Mouse (Mus musculus): Measurements from ENCODE around the gene Tspan18.
A peak's percentile ranks its signal among the peaks of the same experiment; 100 is the strongest.

Gene Tspan18

DNA sequence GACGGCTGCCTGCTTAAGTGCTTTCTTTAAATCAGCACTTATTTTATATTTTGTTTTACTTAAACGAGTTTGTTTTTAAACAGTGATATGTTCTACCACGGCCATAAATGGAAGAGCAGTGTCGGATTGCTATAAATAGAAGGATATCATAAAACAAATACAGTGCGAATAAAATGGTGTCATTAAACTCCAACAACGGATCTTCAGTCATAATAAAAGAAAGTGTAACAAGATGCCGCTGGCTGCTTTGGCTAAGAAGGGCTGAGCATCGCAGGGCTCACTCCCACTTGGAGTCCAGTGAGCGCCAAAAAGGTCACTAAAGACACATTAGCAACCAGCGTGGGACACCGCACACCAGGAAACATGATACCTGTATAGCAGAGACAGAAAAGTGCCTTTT, 1.7 kb upstream of the Tspan18 start:
- DNase-seq, result no peak

DNA sequence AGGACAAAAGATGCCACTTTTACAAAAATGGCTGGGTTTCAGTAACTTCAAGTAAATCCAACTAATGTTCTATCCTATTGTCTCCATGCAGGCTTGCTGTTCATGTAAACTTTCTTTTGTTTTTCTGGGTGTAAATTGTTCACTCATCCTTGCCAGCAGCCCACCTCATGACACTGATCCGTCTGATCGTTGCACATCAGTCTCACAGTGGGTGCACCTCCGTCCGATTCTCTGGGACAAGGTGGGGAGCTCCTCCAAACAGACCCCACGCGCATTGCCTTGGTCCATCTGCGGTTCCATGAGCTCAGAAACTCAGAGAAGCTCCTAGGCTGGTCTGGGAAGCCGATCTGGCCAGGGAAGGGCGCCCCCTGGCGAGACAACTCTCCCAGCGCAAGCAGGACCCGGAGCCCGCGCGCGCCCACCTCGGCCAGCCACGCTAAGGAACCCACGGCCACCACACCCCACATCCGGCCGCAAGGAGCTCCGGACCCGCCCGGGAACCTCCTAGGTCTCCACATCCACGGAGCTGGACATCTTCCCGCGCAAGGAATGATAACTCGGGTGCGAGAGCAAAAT, 976 bp downstream of the Tspan18 start:
- DNase-seq, result peak; percentile 84

DNA sequence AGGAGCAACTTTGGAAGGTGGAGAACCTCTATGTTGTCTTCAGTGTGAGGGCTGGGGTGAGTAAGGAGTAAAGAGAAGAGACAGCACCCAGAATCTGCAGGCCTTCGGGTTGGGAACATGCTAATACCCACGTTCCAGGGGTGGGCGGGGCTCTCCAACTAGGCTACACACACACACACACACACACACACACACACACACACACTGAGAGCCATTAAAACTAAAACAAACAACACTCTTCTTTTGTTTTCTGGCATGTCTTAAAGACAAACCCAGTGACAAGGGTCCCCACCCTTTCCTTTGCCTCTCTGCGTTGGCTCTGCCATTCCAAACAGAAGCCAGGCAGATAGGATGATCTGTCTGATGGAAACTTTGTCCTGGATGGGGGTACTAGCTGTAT, 2.0 kb downstream of the Tspan18 start:
- no peak for DNase-seq

GRCm38 (mm10) chr2:93331121-93331520, 3.2 kb downstream of the Tspan18 start:
- no peak for DNase-seq

GRCm38 (mm10) chr2:93329120-93329519, 5.2 kb downstream of the Tspan18 start:
- DNase-seq, result no peak

DNA sequence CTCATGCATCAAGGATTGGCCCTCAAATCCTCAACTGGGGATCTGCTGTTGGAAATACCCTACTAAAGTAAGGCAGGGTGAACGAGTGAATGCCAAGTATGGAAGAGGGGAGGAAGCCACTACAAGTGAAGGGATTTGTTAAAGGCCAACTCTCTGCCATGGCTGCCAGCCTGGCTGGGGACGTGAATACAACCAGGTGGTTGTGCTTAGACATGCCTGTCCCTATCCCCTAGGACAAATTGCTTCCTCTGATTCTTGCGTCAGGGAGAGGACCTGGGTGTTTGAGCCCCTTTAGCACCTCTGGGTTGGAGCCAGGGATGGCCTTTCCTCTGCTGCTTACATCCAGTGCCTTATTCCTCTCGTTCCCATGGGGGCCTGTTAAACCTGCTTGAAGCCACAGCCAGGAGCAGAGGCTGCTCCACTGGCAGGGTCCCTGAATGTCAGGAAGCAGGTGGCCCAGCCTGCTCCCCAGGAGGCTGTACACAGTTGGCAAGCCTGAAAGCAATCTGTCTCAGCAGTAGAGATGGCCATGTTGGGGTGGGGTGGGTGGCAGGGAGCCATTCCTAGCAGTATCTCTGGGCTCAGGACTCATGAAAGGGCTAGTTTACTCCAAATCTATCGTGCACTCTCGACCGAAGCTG, 6.3 kb downstream of the Tspan18 start:
- peak; percentile 84 for DNase-seq

GRCm38 (mm10) chr2:93324681-93325080, 9.6 kb downstream of the Tspan18 start:
- no peak for DNase-seq

- no peak for DNase-seq
Observed at GRCm38 (mm10) chr2:93321946-93322345, 12.4 kb downstream of the Tspan18 start.

GRCm38 (mm10) chr2:93320267-93320666, 14.0 kb downstream of the Tspan18 start:
- no peak for DNase-seq

DNA sequence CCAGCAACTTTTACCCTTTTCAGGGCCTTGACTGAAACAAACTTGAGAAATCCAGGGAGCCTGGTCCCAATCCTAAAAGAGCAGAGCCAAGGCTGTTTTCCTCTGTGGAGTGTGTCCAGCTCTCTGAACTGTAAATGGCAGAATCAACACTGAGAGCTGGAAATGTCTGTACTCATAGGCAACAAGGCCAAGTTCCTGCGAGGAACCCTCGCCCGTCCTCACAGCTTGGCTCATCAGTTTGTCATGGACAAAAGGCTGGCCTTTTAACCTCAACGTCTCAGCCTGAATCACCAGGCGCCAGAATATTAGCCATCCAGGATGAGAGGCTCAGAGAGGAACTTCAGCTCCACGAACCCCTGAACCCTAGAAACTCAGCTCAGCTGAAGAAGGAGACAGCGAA, 14.7 kb downstream of the Tspan18 start:
- no peak for DNase-seq

DNA sequence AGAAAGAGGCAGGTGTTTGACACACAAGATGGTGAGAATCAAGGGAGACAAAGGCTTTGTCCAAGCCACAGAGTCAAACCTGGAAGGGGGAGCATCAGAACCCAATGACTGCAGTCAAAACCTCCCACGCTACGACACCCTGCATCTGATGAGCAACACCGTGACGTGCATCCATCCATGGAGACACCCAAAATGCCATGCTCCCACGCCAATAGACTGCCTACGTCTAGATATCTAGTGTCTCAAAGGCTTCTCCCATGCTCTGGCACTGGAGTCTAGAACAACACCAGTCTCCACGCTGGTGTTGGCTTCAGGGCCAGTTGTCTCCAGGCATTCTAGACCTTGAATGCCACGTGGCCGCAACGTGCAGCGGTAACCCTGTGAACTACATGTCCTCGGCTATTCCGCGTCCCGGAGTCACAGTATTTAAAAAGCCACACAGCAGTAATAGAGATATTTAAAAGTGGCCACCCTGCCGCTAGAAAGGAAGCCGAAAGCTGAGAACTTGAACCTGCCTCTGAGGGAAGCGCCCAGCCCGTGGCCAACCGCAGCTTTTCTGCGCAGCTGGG, 15.4 kb downstream of the Tspan18 start:
- DNase-seq, result no peak

DNA sequence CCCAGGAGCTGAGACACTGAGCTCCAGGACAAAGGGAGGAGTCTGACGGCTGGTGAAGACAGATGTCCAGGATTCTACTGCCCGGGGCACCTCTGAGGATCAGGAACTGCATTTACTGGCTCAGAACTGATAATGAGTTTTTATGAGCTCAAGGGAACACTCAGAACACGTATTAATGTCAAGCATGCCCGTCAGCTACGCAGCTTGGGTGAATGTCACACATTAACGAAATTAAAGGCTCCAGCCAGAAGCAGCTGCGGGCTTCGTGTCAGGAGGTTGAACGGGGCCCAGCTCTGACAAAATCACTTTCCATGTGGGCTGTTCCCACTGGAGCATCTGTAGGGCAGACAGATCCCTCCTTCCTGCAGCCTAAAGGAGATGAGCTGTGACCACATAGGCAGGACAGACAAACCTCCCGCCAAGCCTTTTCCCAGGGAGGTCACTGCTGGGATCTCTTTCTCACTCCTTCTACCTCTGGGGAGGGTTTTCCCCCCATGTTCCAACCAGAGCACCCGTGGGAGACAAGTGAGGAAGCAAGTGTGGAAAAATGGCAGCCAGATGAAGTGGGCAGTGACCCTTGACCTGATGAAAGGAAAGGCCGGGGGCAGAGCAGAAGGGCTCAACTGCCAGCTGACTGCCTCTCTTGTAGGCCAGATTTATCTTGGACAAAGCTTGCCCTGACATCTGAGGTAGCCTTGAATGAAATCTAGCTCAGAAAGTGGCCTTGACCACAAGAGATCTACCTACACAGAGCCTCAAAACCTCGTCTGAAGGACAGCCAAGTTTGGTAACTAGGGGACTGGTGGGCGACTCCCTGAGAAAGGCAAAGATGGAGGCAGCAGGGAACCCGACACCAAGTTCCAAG, 20.3 kb downstream of the Tspan18 start:
- DNase-seq, result no peak

DNA sequence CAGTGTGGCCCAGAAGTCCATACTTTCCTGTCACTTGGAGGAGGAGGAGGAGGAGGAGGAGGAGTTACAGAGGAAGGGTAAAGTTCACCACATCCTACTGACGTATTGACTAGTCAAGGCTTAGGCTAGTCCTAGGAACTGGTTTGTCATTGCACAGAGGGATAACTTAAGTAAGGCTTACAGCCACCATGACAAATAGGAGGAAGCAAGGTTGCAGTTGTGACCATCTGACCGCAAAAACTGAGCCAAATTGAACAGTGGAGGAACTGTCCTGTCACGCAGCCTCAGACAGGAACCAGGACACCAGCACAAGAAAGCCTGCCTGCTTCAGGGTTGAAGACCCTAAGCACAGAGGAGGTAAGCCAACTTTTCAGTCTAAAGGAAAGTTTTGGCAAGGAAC, 21.8 kb downstream of the Tspan18 start:
- DNase-seq, result no peak

- no peak for DNase-seq
Observed at GRCm38 (mm10) chr2:93309724-93310413, 24.4 kb downstream of the Tspan18 start.

- DNase-seq, result no peak
Observed at GRCm38 (mm10) chr2:93306898-93307297, 27.4 kb downstream of the Tspan18 start.

DNA sequence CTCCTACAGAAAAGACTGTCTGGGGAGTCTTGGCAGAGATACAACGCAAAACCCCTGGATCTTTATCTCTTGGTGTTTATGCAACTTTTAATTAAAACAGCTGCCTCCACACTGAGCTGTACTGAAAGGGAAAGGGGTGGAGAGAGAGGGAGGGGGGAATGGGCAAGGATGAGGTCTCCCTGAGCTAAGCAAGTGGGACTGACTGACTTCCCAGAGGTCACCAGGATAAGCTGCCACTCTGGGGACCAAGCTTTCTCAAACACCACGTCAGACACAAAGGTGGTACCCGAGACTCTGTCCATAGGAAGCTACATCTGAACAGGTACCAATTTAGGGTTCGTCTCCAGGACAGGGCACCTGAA, 30.1 kb downstream of the Tspan18 start:
- no peak for DNase-seq

GRCm38 (mm10) chr2:93303585-93304272, 30.6 kb downstream of the Tspan18 start:
- DNase-seq, result no peak

DNA sequence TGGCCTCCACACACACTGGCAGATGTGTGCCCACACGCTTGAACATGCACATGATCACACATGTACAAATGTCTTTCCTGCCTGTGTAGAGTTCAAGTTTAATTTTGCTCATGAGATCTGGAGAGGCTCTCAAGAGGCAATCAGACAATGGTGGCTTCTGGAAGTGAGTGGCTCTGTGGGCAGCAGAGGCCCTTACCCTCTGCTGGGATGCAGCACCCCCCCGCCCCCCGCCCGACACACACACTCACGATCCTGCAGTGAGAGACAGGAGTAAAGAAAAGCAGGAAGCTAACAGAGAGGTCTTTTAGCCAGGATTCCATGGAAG, 31.1 kb downstream of the Tspan18 start:
- DNase-seq, result no peak

DNA sequence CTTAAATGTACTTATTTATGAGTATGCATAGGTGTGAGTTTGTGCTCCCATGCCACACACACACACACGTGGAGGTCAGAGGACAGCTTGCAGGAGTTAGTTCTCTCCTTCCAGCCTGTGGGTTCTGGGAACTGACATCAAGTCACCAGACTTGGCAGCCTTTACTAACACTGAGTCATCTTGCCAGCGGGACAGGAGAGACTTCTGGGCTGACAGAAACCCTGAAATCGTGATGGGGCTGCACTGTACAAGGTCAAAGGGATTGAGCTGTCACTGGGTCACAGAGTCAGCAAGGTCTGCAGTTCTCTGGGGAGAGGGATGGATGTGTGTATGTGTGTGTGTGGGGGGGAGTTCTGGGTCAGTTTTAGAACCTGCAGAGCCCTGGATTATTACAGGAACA, 36.6 kb downstream of the Tspan18 start:
- peak; percentile 70 for DNase-seq

- no peak for DNase-seq
Observed at GRCm38 (mm10) chr2:93291186-93291926, 42.9 kb downstream of the Tspan18 start.

DNA sequence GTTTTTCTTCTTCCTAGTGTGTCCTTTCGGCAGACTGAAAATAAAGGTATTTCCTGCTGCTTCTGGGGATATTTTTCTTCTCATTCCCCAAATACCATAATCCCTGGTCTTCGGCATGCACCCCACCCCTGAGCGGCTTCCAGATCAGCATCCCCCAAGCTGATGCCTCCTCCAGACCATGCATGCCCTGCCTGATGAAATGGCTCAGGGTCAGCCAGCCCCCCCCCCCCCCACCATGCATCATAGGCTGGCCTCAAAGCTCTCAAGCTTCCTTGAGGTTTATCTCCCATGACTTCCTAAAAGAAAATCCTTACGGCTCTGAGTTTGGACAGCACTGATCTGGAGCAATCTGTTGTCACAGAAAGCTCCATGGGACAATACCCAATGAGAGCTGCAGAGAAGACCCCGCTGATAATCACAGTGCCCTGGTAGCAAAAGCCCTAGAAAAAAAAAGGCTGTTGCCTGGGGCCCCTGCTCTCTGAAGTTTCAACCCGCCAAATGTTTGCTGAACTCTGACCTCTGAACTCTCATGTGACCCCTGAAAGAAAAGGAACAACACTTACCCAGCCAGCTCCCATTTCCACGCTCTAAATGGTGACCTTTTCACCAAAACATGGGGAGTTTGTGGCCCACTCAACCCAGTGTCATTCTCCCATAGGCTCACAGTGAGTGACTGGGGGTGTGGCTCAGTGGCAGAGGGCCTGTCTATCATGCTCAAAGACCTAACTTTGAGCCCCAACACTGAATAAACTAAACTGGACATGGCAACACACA, 43.8 kb downstream of the Tspan18 start:
- no peak for DNase-seq

Measured in cerebellum, adult 11-12 months (tissue).